Mouse (Mus musculus): ENCODE measurements at regions not wholly inside any gene's neighbourhood (a gene's known extent, or its start where the extent isn't known, plus 50 kb on each side); places are given as distances from the start of the nearest gene placed in this dataset.

DNA sequence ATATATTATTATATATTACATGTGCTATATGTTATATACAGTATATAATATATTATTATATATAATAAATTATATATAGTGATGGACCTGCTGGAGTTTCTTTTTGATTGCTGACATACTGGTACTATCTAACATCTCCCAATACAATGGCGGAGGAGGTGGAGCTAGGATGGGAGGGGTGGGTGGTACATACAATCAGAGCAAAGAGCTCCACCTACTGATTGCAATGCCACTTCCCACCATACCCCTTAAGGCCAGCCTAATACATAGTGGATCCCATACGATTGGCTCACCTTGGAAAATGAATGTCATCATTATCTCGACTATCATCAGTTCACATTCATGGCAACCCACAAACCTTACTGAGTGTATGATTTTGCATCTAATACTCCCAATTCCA lies 323.0 kb downstream of the Klf5 start:
- no peak for DNase-seq

- DNase-seq, result no peak
These were observed 326.2 kb downstream of the Klf5 start for GRCm38 (mm10) chr14:99624380-99625327.

- DNase-seq, result no peak
These were observed 329.1 kb downstream of the Klf5 start for GRCm38 (mm10) chr14:99627615-99628014.

- DNase-seq, result no peak
These were observed 332.6 kb downstream of the Klf5 start for GRCm38 (mm10) chr14:99631092-99631491.

GRCm38 (mm10) chr14:99632444-99632843 lies 334.0 kb downstream of the Klf5 start:
- DNase-seq, result no peak

- DNase-seq, result no peak
These were observed 337.2 kb downstream of the Klf5 start for GRCm38 (mm10) chr14:99635556-99636150.

- no peak for DNase-seq
These were observed 343.3 kb downstream of the Klf5 start for GRCm38 (mm10) chr14:99641475-99642453.

GRCm38 (mm10) chr14:99646323-99646722 lies 347.8 kb downstream of the Klf5 start:
- DNase-seq, result no peak

DNA sequence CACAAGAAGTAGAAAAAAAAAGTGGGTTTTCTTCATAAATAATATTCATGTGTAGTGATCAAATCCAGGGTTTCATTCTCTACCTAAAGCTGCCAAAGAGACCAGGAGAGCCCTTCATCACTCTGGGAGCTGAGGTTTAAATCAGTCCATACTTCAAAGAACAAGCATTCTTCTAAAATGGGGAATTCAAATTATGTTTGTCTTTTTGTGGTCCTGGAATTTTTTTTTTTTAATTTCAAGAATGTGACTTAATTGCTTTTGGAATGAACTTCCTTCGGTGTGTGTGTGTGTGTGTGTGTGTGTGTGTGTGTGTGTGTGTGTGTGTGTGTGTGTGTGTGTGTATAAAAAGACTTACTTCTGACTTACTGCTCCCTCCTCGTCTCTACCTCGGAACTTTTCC lies 375.9 kb downstream of the Klf5 start:
- DNase-seq, result peak in 1 of 2 experiments; percentile 2

DNA sequence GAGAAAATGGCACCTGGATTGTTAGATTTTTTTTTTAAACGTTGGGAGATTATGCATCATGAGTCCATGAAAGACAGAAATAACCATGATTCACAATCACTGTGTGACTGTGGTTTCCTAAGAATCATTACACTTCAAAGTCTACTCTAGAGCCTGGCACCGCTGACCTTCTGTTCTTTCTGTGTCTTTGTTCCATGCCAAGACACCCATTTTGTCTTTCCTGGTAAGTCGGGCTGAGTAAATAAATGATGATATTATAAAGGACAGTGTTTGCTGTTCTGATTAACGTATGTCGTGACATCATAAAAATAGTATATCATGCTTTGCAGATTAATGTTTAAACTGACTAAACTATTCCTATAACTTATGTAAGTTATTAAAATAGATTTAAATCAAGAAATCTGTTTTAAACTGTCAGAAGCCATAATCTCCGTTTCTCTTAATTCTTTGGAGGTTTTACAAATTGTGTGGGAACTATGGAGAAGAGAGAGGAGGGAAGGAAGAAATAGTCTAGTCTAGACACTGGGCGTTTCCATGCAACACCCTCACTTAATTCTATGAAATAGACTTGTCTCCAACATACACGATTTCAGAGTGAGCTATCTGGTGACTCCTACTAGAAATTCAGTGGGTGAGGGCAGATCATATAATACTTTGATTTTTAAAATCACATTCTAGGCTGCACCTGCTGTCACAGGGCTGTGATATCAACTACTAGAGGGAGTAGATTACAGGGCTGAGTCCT lies 388.7 kb downstream of the Klf5 start:
- DNase-seq, result no peak

- no peak for DNase-seq
These were observed 389.9 kb downstream of the Klf5 start for GRCm38 (mm10) chr14:99688415-99688814.

- peak in 1 of 2 experiments; percentile 5 for DNase-seq
These were observed 397.8 kb downstream of the Klf5 start for GRCm38 (mm10) chr14:99696301-99696700.

DNA sequence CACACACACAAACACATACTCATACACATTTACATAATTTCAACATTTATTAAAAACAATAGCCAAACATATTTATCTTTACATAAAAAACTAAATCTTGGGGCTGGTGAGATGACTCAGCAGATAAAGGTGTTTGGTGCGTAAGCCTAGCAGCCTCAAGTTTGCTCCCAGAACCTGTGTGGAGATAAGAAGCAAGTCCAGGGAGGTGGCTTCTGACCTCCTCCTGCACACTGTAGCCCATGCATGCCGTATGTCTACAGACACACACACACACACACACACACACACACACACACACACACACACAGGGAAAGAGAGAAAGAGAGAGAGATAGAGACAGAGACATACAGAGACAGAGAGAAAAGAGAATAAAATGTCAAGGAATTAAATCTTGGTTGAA lies 401.1 kb downstream of the Klf5 start:
- DNase-seq, result no peak

DNA sequence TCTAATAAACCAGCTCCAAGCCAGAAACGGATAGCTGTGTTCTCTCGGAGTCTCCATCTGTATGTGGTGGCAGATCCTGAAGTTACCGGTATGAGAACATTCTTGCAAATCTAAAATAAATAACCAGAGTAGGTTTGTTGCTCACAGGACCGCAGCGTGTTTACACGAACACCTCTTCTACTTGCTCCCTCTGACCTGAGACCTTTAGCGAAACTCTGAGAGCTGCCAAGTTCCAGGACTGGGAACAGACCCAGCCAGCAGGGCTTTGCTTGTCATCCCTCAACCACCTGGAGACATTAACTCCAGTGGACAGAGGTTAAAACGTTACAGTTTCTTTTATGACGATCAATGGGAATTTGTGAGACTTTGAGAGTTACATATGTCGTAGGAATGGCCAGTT lies 407.5 kb downstream of the Klf5 start:
- no peak for DNase-seq

- no peak for DNase-seq
These were observed 409.6 kb downstream of the Klf5 start for GRCm38 (mm10) chr14:99708066-99708465.

DNA sequence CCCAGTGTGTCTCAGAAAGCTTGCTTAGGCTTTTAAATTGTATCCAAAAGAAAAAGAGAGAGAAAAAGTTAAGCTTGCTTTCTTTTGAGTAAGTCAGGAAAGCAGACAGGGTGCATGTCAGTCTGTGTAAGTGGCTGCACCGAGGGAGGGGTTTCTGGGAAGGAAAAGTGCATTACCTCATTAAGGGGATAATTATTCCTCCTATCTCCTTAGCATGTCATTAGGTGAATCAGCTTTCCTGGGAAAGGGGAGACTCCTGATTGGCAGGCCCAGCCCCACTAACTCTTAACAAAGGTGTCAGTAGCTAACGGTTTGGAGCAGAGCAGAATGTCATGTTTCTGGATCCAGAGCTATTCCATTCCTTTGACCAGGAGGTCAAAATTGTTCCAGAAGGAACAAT lies 411.3 kb downstream of the Klf5 start:
- DNase-seq, result no peak

DNA sequence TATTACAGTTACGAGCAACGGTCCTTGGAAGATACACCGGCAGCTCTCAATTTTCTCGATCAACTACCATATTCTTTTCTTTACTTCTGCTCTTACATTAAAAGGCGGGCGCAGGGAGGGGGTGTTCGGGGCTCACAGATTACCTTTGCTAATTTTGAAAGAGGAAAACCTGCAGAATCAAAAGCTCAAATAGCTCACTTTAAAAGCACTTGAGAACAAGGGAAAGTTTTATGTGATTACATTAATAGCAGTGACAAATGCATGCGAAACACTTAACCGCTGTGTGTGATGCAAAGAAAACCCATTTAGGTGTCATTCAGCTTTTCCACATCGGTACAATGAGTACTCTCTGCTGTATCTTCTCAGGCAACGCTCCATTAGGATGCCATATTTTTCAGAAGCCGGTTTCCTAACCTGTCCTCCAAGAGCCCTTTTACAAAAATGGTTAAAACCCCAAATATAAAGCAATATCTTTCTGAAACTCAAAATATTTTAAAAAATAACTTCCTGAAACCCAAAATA lies 412.2 kb downstream of the Klf5 start:
- DNase-seq, result no peak

DNA sequence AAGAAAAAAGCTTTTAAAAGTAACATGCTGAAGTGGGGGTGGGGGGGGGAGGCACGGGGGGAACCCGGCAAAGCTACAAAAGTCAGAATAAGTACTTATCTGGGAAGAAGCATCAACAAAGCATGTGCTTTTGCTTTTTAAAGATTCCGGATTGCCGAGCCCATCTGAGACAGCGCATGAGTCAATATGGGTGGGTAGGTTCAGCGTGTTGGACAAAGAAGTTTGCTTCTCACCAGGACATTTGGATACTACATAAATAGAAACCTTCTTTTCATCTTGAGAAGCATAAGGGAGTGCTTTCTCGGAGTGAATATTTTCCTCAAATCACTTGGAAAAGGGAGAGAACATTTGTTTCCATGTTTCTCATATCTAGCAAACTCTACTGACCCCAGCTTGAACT lies 414.1 kb downstream of the Klf5 start:
- no peak for DNase-seq

DNA sequence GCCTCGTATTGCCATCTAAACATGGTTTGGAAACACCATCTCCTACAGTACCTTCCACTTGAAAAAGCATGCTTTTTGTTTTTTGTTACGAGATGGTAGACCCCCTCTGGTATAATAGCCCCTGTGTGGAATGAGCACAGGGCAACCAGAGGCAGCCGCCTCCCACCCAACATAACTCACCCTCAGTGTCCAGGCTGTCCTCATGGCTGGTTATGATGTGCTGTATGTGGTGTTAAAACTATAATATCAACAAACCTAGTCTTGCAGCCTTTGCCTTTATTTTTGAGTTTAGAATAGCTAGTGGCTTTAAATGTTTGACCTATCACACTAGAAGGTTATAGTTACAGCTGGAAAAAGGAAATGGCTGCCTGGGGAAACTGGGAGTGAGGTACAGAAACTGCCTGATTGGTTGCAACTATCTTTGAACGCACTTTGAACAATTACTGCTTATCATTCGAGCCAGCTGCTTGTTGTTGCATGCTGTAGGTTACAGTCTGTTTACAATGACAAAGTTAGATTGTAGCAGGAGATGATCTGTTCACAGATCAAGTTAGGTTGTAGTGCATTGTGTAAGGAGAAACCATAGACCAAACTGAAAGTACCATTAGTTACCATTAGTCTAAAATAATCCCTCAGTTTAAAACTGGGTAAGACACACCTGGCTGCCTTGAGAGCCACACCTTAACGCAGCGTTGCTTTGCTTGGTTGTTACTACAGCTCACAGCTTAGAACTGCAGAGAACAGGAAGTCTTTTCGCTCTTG lies 414.8 kb downstream of the Klf5 start:
- DNase-seq, result no peak

- DNase-seq, result no peak
These were observed 435.1 kb downstream of the Klf5 start for GRCm38 (mm10) chr14:99733474-99734199.

GRCm38 (mm10) chr14:99734200-99734567 lies 435.7 kb downstream of the Klf5 start:
- DNase-seq, result no peak

Measured in kidney, postnatal 4 days (tissue).